Mouse (Mus musculus) cortical plate, adult 2 months (tissue): ENCODE data around the gene Nat8f1.

ENCODE experiments used
- CTCF ChIP-seq: fragments of 200-500 bp; IDR thresholded peaks from 2 replicates; pipeline ENCODE4 v1.5.1; 2011; ENCODE audit warnings: mild to moderate bottlenecking, control low read depth, low read length; ENCODE audit not compliant: insufficient read depth; ENCODE audit errors: extremely low read depth
- POLR2A ChIP-seq: fragments of 200-500 bp; IDR thresholded peaks from 2 replicates; pipeline ENCODE4 v1.6.1; 2011; ENCODE audit warnings: mild to moderate bottlenecking, low read length, control low read depth; ENCODE audit not compliant: insufficient read depth; ENCODE audit errors: extremely low read depth

DNA sequence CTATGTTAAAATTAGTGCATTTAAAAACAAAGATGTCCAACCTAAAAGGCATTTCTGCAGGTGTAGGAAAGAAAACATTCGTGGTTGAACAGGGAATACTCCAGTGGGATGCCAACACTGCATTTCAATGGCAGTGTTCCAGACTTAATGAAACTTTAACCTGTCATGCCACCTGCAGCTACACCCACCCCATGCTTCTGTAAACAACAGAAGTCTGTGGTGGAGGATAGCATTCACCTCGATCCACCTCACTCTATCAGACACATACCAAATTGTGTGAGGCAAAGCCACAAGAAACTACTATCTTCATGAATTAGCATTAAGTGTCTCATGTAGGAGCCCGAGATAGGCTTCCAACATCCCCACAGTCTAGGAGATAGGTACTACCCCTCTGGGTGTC lies 7.1 kb downstream of the Nat8f1 start:
- TF ChIP-seq CTCF (no peak), POLR2A (no peak)
